ENCODE assay signal across 7 mouse cellular contexts in genomic region chr4:85205071-85205635, GRCm38 (mm10). TPM values are rescaled to one million over a fixed set of nuclear protein-coding genes. Genes with fewer than 3 reads are reported as not detected.
DNase-seq lines count a peak whose midpoint lies in the region; ATAC-seq lines count a peak whose summit lies in the region.

Gene Sh3gl2 (plus strand): TSS chr4:85205126.

- no peaks in the 10 kb centered on the region for H3K4me1 ChIP-seq in limb, embryonic 11.5 days (ENCODE audit: control insufficient read depth, insufficient read depth, low read length)
- peaks cover 9% of the 10 kb centered on the region for H3K4me1 ChIP-seq in midbrain, embryonic 16.5 days (ENCODE audit: control insufficient read depth, insufficient read depth, low read length)

- H3K27me3 ChIP-seq in limb, embryonic 11.5 days (ENCODE audit: control insufficient read depth, insufficient read depth, low read length): peaks cover 29% of the 10 kb centered on the region
- H3K27me3 ChIP-seq in midbrain, embryonic 16.5 days (ENCODE audit: control insufficient read depth, insufficient read depth, low read depth, low read length): peaks cover 4% of the 10 kb centered on the region; the same call in 1 of the 2 replicates

- peak within 1 kb of the TSS; percentile 50; the same call in 1 of the 2 replicates for H3K9ac ChIP-seq in limb, embryonic 11.5 days (ENCODE audit: low read length)
- H3K9ac ChIP-seq in midbrain, embryonic 16.5 days (ENCODE audit: low read depth, low read length): peak within 1 kb of the TSS; percentile 96

- H3K4me2 ChIP-seq in limb, embryonic 11.5 days (ENCODE audit: low read depth, severe bottlenecking): peak within 1 kb of the TSS; percentile 98
- peak within 1 kb of the TSS; percentile 88 for H3K4me2 ChIP-seq in midbrain, embryonic 16.5 days (ENCODE audit: low read length)

- DNase-seq in adrenal gland, postnatal 14 days: peak; percentile 73
- peak; percentile 90 to 96 for DNase-seq in cerebellum, postnatal 14 days
- DNase-seq in gastrocnemius, postnatal 36 days: peak; percentile 6 to 15
- DNase-seq in kidney, adult 8-10 months: peak; percentile 66 to 75
- DNase-seq in limb, embryonic 11.5 days (ENCODE audit: low spot score): no peak
- peak; percentile 77 for DNase-seq in urinary bladder, postnatal 14 days (ENCODE audit: low spot score)

- no peak within 1 kb of the TSS for H3K27ac ChIP-seq in limb, embryonic 11.5 days (replicated peaks; ENCODE audit: low read depth, low read length)
- H3K27ac ChIP-seq in midbrain, embryonic 16.5 days (ENCODE audit: low read length): peak within 1 kb of the TSS; percentile 94

- peak within 1 kb of the TSS; percentile 67 for H3K4me3 ChIP-seq in limb, embryonic 11.5 days (ENCODE audit: low read depth, low read length)
- peak within 1 kb of the TSS; percentile 87 for H3K4me3 ChIP-seq in midbrain, embryonic 16.5 days (ENCODE audit: low read depth, low read length)

- peak; percentile 65; the same call in 1 of the 2 replicates for ATAC-seq in limb, embryonic 11.5 days (ENCODE audit: insufficient number of reproducible peaks, low FRiP score, low TSS enrichment, low read depth)
- peak; percentile 95 for ATAC-seq in midbrain, embryonic 16.5 days

- intact Hi-C loops in gastrocnemius, postnatal 36 days (cut with DNase I): no loop called here

- H3K9me3 ChIP-seq in limb, embryonic 11.5 days (ENCODE audit: control insufficient read depth, low read length): no peaks in the 10 kb centered on the region
- H3K9me3 ChIP-seq in midbrain, embryonic 16.5 days (replicated peaks; ENCODE audit: control insufficient read depth, low read length, poor library complexity, severe bottlenecking): no peaks in the 10 kb centered on the region

- no peaks in the 10 kb centered on the region for H3K36me3 ChIP-seq in limb, embryonic 11.5 days (ENCODE audit: control insufficient read depth, insufficient read depth, low read length)
- no peaks in the 10 kb centered on the region for H3K36me3 ChIP-seq in midbrain, embryonic 16.5 days (ENCODE audit: control insufficient read depth, insufficient read depth, low read length)

- WGBS in limb, embryonic 11.5 days: under 1% methylated on average over 27 of the region's 48 CpGs
- WGBS in midbrain, embryonic 16.5 days: under 1% methylated on average over 41 of the region's 48 CpGs

RNA-seq across cellular contexts. Expression of gene Sh3gl2, which starts in this region (rescaled TPM):
- 17.3 and 20.4 TPM in 2 replicates for total RNA-seq in adrenal gland, postnatal 14 days (2021)
- under 1 TPM; 0.77 to 0.81 TPM for total RNA-seq in gastrocnemius, postnatal 36 days (2021)
- 0.91 and 1.7 TPM in 2 replicates for polyA plus RNA-seq in limb, embryonic 11.5 days (2014; fragmentation: Nextera tagmentation; extraction: Ambion mirVana)
- 96.0 and 112 TPM in 2 replicates for polyA plus RNA-seq in midbrain, embryonic 16.5 days (2015; fragmentation: Nextera tagmentation; extraction: Ambion mirVana)

Comparison
In these comparisons a context has a peak if more than half of its experiments do, and no peak if none do; other contexts are left out.
1. RNA of gene Sh3gl2 (total RNA-seq): 17.3 to 20.4 TPM in adrenal gland, postnatal 14 days; 0.77 to 0.81 TPM in gastrocnemius, postnatal 36 days; every median in the first group is over 10 times any median in the second.
2. RNA of gene Sh3gl2 (polyA plus RNA-seq): 96.0 to 112 TPM in midbrain, embryonic 16.5 days; 0.91 to 1.7 TPM in limb, embryonic 11.5 days; every median in the first group is over 10 times any median in the second.
3. Peak in DNase-seq in gastrocnemius, postnatal 36 days; RNA of the gene not detected or under 1 TPM.